Mouse (Mus musculus): ENCODE results near the gene Nup160. TPM values are rescaled to one million over a fixed set of nuclear protein-coding genes. Genes with fewer than 3 reads are reported as not detected.
A peak's percentile ranks its signal among the peaks of the same experiment; 100 is the strongest.

Gene Nup160
- polyA plus RNA-seq (2015; fragmentation: Nextera tagmentation; extraction: Ambion mirVana) = 30.4 and 31.6 TPM in 2 replicates

- Histone ChIP-seq H3K27me3 (no peaks in the 10 kb centered on the region), H3K4me1 (replicated peaks) (peaks cover 34% of the 10 kb centered on the region), H3K4me2 (peak within 1 kb of the TSS; percentile 74), H3K27ac (replicated peaks) (peak within 1 kb of the TSS; percentile 100; the same call in 1 of the 2 replicates), H3K9me3 (replicated peaks) (no peaks in the 10 kb centered on the region), H3K9ac (no peak within 1 kb of the TSS), H3K36me3 (replicated peaks) (peaks cover 15% of the 10 kb centered on the region), H3K4me3 (replicated peaks) (peak within 1 kb of the TSS; percentile 86)
- ATAC-seq (ENCODE audit: insufficient read depth) = no peak
- 74% methylated on average over 8 of the region's 8 CpGs for WGBS (ENCODE audit: insufficient replicate concordance)
Observed at GRCm38 (mm10) chr2:90677007-90677406, at the start of gene Nup160. Nup160 (plus strand) TSS chr2:90677215.

- Histone ChIP-seq H3K36me3 (replicated peaks) (no peaks in the 10 kb centered on the region), H3K9me3 (replicated peaks) (no peaks in the 10 kb centered on the region), H3K9ac (no peak overlapping the region), H3K4me2 (no peak overlapping the region), H3K27me3 (no peaks in the 10 kb centered on the region; the same call in 1 of the 2 replicates), H3K27ac (replicated peaks) (no peak overlapping the region), H3K4me3 (replicated peaks) (no peak overlapping the region), H3K4me1 (replicated peaks) (peaks cover 3% of the 10 kb centered on the region; the same call in 1 of the 2 replicates)
- WGBS (ENCODE audit: insufficient replicate concordance) = 71% methylated on average over 5 of the region's 5 CpGs
- ATAC-seq (ENCODE audit: insufficient read depth) = no peak
Observed at GRCm38 (mm10) chr2:90628261-90628660, 48.8 kb upstream of the Nup160 start.

- ATAC-seq (ENCODE audit: insufficient read depth) = no peak
- no peaks in the 10 kb centered on the region for H3K9me3 ChIP-seq (replicated peaks)
- H3K4me2 ChIP-seq = no peak overlapping the region
- H3K27me3 ChIP-seq = no peaks in the 10 kb centered on the region; the same call in 1 of the 2 replicates
- H3K4me1 ChIP-seq (replicated peaks) = peaks cover 3% of the 10 kb centered on the region; the same call in 1 of the 2 replicates
- H3K36me3 ChIP-seq (replicated peaks) = no peaks in the 10 kb centered on the region
- H3K9ac ChIP-seq = no peak overlapping the region
- H3K27ac ChIP-seq (replicated peaks) = no peak overlapping the region
- WGBS (ENCODE audit: insufficient replicate concordance) = 55% methylated on average over 2 of the region's 2 CpGs
- H3K4me3 ChIP-seq (replicated peaks) = no peak overlapping the region
Observed at GRCm38 (mm10) chr2:90629552-90629951, 47.5 kb upstream of the Nup160 start.

GRCm38 (mm10) chr2:90631938-90632733 lies 44.9 kb upstream of the Nup160 start:
- ATAC-seq (ENCODE audit: insufficient read depth) = no peak

GRCm38 (mm10) chr2:90634671-90635070 lies 42.3 kb upstream of the Nup160 start:
- H3K4me2 ChIP-seq = no peak overlapping the region
- H3K27me3 ChIP-seq = no peaks in the 10 kb centered on the region; the same call in 1 of the 2 replicates
- no peak for ATAC-seq (ENCODE audit: insufficient read depth)
- H3K4me3 ChIP-seq (replicated peaks) = no peak overlapping the region
- no peak overlapping the region for H3K27ac ChIP-seq (replicated peaks)
- H3K9ac ChIP-seq = no peak overlapping the region
- H3K36me3 ChIP-seq (replicated peaks) = no peaks in the 10 kb centered on the region
- H3K9me3 ChIP-seq (replicated peaks) = no peaks in the 10 kb centered on the region
- H3K4me1 ChIP-seq (replicated peaks) = peaks cover 17% of the 10 kb centered on the region

More at GRCm38 (mm10) chr2:90631938-90632733, 44.9 kb upstream of the Nup160 start:
- H3K27ac ChIP-seq (replicated peaks) = no peak overlapping the region
- no peaks in the 10 kb centered on the region; the same call in 1 of the 2 replicates for H3K27me3 ChIP-seq
- H3K36me3 ChIP-seq (replicated peaks) = no peaks in the 10 kb centered on the region
- H3K4me1 ChIP-seq (replicated peaks) = peaks cover 8% of the 10 kb centered on the region; the same call in 1 of the 2 replicates
- 0 out of 2 replicates have a peak overlapping the region, but pooled peaks have one; percentile 6 for H3K4me2 ChIP-seq
- WGBS (ENCODE audit: insufficient replicate concordance) = 41% methylated on average over 16 of the region's 16 CpGs
- no peak overlapping the region for H3K9ac ChIP-seq
- no peak overlapping the region for H3K4me3 ChIP-seq (replicated peaks)
- no peaks in the 10 kb centered on the region for H3K9me3 ChIP-seq (replicated peaks)

- 32% methylated on average over 7 of the region's 7 CpGs for WGBS (ENCODE audit: insufficient replicate concordance)
- H3K36me3 ChIP-seq (replicated peaks) = no peaks in the 10 kb centered on the region
- no peak overlapping the region for H3K4me2 ChIP-seq
- H3K9me3 ChIP-seq (replicated peaks) = no peaks in the 10 kb centered on the region
- no peaks in the 10 kb centered on the region; the same call in 1 of the 2 replicates for H3K27me3 ChIP-seq
- H3K9ac ChIP-seq = no peak overlapping the region
- peaks cover 22% of the 10 kb centered on the region for H3K4me1 ChIP-seq (replicated peaks)
- ATAC-seq (ENCODE audit: insufficient read depth) = no peak
- H3K27ac ChIP-seq (replicated peaks) = no peak overlapping the region
- no peak overlapping the region for H3K4me3 ChIP-seq (replicated peaks)
Observed at GRCm38 (mm10) chr2:90635085-90635723, 41.8 kb upstream of the Nup160 start.

GRCm38 (mm10) chr2:90636853-90637252 lies 40.2 kb upstream of the Nup160 start:
- Histone ChIP-seq H3K9me3 (replicated peaks) (no peaks in the 10 kb centered on the region), H3K9ac (no peak overlapping the region), H3K36me3 (replicated peaks) (no peaks in the 10 kb centered on the region), H3K4me2 (no peak overlapping the region), H3K4me1 (replicated peaks) (peaks cover 35% of the 10 kb centered on the region), H3K27me3 (no peaks in the 10 kb centered on the region; the same call in 1 of the 2 replicates), H3K27ac (replicated peaks) (no peak overlapping the region), H3K4me3 (replicated peaks) (no peak overlapping the region)
- 74% methylated on average over 7 of the region's 7 CpGs for WGBS (ENCODE audit: insufficient replicate concordance)
- no peak for ATAC-seq (ENCODE audit: insufficient read depth)

- H3K9me3 ChIP-seq (replicated peaks) = no peaks in the 10 kb centered on the region
- ATAC-seq (ENCODE audit: insufficient read depth) = no peak
- no peak overlapping the region for H3K27ac ChIP-seq (replicated peaks)
- peaks cover 34% of the 10 kb centered on the region for H3K4me1 ChIP-seq (replicated peaks)
- no peaks in the 10 kb centered on the region for H3K27me3 ChIP-seq
- H3K36me3 ChIP-seq (replicated peaks) = no peaks in the 10 kb centered on the region
- no peak overlapping the region for H3K4me3 ChIP-seq (replicated peaks)
- 21% methylated on average over 8 of the region's 8 CpGs for WGBS (ENCODE audit: insufficient replicate concordance)
- no peak overlapping the region for H3K9ac ChIP-seq
- H3K4me2 ChIP-seq = no peak overlapping the region
Observed at GRCm38 (mm10) chr2:90638986-90639746, 37.8 kb upstream of the Nup160 start.

- no peak for ATAC-seq (ENCODE audit: insufficient read depth)
- no peak overlapping the region for H3K4me2 ChIP-seq
- H3K4me3 ChIP-seq (replicated peaks) = no peak overlapping the region
- no peaks in the 10 kb centered on the region for H3K9me3 ChIP-seq (replicated peaks)
- WGBS (ENCODE audit: insufficient replicate concordance) = 48% methylated on average over 5 of the region's 5 CpGs
- H3K4me1 ChIP-seq (replicated peaks) = peaks cover 34% of the 10 kb centered on the region
- no peak overlapping the region for H3K27ac ChIP-seq (replicated peaks)
- H3K36me3 ChIP-seq (replicated peaks) = no peaks in the 10 kb centered on the region
- no peaks in the 10 kb centered on the region for H3K27me3 ChIP-seq
- H3K9ac ChIP-seq = no peak overlapping the region
Observed at GRCm38 (mm10) chr2:90639747-90640699, 37.0 kb upstream of the Nup160 start.

- Histone ChIP-seq H3K4me3 (replicated peaks) (no peak overlapping the region), H3K27ac (replicated peaks) (no peak overlapping the region), H3K9me3 (replicated peaks) (no peaks in the 10 kb centered on the region), H3K4me2 (no peak overlapping the region), H3K36me3 (replicated peaks) (no peaks in the 10 kb centered on the region), H3K27me3 (no peaks in the 10 kb centered on the region), H3K9ac (no peak overlapping the region), H3K4me1 (replicated peaks) (peaks cover 29% of the 10 kb centered on the region)
- WGBS (ENCODE audit: insufficient replicate concordance) = 51% methylated on average over 10 of the region's 10 CpGs
- ATAC-seq (ENCODE audit: insufficient read depth) = no peak
Observed at GRCm38 (mm10) chr2:90641007-90641709, 35.9 kb upstream of the Nup160 start.
